Mouse (Mus musculus) cerebellum, adult (tissue): ENCODE data around the gene Ntan1.
"Not testable (repeated sequence)": the region's sequence is repeated elsewhere in the genome, so short reads cannot be mapped to it uniquely, and the experiment has no call there.

Experiments used
- ATAC-seq: cut with Nextera tagmentation; 2 replicates; pipeline ENCODE4 v1.9.2; 2017; ENCODE audit warnings: mild to moderate bottlenecking, moderate library complexity, mixed read lengths; ENCODE audit not compliant: insufficient number of reproducible peaks, low FRiP score, low TSS enrichment

The Ntan1 gene

GRCm38 (mm10) chr16:13826511-13826910 lies 7.9 kb downstream of the Ntan1 start:
- ATAC-seq = no peak

- ATAC-seq = no peak
Measured at GRCm38 (mm10) chr16:13830444-13830843, 11.8 kb downstream of the Ntan1 start.

GRCm38 (mm10) chr16:13831606-13832005 lies 13.0 kb downstream of the Ntan1 start:
- no peak for ATAC-seq

GRCm38 (mm10) chr16:13834382-13834781 lies 15.7 kb downstream of the Ntan1 start:
- ATAC-seq = no peak

DNA sequence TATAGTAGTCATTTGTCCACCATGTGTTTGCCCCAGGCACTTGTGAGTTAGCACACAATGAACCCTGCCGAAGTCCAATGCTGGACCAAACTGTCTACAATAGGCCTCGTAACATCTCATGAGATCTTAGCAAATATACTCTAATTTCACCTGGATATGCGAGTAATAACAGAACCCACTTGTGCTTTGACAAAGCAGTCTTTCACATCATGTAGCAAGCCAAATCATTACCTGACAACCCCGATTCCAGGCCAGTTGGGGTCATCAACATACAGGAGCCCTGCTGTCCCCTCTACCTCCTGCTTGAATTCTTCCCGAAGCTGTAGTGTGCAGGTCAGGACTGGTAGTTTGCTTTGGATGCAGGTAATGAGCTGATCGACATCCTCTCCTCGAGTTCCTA lies 21.4 kb downstream of the Ntan1 start:
- no peak for ATAC-seq

DNA sequence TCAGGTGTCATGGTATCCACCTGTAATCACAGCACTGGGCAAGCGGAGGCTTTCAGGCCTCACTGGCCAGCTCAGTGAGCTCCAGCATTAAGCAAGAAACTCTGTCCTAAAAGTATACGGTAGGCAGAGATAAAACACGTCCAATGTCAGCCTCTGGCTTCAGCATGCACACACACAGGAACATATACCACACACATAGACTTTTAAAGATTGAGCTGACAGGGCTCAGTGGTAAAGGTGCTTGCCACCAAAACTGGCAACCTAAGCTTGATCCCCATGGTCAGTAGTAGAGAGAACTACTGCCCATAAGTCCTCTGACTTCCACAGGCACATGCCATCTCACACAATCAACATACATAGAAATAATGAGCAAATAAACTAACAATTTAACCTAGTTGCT lies 22.3 kb downstream of the Ntan1 start:
- no peak for ATAC-seq

DNA sequence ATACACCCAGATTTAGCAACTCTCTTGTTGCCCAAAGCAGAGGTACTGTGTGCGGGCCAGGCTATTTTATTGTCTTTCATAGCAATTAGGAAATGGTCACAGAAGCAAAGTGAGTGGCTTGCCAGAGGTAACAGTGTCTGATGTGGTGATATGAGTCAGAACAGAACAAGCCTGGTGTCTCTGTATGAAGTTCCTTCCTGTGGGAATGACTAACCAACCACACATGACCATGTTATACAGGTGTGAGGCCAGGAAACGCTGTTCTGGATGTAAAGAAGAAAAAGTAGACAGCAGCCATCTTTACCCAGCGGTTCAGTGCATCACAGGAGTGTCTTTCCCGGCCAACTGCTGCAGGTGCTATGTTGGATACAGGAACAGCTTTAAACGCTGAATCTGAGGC lies 26.4 kb downstream of the Ntan1 start:
- ATAC-seq = no peak

- ATAC-seq = no peak
Measured at GRCm38 (mm10) chr16:13846675-13847074, 28.0 kb downstream of the Ntan1 start.

DNA sequence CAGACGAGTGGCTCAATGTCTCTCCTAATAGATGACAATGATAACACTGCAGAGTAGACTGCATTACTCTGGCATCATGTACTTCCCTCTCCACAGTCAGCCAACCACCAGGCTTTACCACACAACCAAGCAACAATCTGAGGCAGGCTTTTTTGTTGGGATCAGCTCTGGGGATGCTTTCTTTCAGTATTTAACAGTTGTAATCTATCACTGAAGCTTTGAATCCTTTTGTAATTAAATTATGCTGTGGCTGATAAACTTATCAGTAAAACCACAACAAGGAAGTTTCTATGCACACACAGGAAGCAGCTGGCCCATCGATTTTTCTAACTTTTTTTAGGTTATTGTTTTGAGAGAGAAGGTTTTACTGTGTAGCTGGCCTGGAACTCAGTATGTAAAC lies 29.7 kb downstream of the Ntan1 start:
- ATAC-seq = no peak

DNA sequence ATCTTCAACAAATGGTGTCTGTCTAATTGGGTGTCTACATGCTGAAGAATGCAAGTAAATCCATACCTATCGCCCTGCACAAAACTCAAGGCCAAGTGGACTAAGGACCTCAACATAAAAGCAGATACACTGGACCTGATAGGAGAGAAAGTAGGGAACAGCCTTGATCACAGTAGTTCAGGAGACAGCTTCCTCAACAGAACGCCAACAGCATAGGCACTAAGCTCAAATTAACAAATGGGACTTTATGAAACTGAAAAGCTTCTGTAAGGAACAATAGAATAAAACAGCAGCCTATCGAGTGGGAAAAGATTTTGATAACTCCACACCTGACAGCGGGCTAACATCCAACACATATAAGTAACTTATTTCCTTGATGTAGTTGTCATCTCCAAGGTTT lies 32.8 kb downstream of the Ntan1 start:
- ATAC-seq = no peak

GRCm38 (mm10) chr16:13853886-13854285 lies 35.2 kb downstream of the Ntan1 start:
- no peak for ATAC-seq

DNA sequence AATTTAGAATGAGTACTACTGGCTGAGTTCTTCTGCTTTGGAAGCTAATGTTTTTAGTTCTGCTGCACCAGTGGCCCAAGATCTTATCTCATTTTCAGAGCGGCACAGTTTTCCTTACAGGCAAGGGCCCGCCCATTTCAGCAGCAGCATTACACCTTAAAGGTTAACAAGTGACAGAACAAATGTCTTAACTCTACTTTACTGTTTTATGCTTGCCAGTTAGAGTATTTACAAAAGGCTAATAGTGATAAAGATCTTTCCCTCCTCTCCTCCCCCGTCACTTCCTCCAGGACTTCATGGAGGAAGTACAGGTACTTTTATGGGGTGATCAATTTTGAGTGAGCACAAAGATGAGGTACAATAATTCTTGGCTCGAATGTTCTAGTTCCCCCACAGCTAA lies 47.4 kb downstream of the Ntan1 start:
- no peak for ATAC-seq

GRCm38 (mm10) chr16:13866616-13867015 lies 48.0 kb downstream of the Ntan1 start:
- ATAC-seq = no peak

DNA sequence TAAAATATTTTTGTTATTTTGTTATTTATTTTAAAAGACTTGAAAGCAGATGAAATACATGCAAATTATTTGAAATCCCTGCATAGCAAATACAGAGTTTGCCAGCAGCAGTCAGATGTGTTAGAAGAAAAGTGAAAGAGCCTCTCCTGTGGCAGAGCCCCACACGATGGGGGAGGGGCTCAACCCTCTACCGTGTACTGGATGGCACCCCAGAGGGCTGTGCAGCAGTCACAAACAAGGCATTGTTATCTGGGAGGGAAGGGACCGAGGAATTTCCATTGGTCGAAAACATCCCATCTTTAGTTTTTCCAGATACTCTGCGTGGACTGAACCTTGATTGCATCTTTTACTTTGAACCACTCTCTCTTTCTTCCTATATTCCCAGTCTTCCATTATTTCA lies 48.8 kb downstream of the Ntan1 start:
- ATAC-seq = not testable (repeated sequence)

DNA sequence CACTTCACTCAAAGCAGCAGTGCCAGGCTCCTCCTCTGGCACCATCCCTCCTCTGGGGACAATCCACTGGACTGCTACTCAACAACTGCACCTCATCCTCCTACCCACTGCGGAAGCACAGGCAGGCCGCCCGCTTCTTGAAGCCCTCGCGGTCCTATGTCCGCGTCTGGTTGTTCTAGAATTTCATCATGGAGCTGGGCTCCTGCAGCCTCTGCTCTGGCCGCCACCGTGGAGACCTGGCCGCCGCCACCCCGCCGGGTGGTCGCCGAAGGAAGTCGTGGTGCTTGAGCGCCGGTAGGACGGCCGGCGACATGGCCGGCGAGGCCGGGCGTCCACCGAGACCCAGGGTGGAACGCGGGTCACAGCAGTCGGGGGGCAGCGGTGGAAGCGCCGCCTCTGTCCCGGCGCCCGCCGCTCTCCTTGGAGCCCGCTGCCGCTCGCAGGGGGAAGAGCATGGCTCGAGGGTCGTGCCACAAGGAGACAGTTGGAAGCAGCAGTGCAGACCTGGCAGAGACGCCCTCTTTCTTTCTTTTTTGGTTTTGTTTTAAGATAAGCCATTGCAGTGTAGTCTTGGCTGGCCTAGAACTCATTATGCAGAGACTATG lies 49.4 kb downstream of the Ntan1 start:
- ATAC-seq = no peak

DNA sequence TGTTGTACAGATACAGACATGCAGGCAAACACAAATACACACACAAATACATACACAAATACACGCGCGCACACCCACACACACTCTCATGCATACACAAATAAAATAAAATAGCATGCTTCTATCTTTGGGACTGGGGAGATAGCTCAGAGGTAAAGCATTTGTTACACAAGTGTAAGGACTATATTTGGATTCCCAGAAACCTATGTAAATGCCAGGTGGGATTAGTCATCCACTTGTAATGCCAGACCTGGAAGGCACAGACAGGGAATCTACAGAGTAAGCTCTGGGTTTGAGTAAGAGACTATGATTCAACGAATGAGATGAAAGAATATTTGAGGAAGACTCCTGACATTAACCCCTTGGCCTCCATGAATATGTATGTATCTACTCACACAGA lies 56.8 kb downstream of the Ntan1 start:
- ATAC-seq = no peak; the same call in 1 of the 2 replicates

- no peak for ATAC-seq
Measured at GRCm38 (mm10) chr16:13883094-13883774, 64.6 kb downstream of the Ntan1 start.
